Mouse (Mus musculus): ENCODE measurements around the gene Myadml2.

DNA sequence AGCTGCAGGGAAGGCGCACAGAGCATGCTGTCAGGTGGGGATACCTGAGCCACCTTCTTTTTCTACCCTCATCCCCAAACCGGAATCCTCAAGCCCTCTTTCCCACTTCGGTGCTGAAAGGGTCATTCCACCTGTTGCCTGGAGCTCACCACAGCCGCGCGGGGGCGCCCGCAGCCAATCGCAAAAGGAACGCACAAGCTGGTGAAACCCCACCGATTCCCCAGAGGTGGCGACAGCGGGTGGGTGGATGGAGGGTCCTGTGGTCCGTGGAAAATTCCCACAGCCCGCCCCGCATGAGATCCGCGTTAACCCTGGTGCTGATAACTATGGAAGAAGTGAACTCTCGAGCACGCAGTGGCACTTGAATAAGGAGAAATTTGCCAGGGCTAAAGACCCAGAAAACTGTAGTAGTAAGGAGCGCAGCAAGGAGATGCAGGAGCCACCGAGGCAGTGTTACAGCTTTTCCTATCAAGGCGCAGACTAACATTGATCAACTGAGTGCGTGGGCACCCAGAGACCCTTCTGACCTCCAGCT is 11.0 kb upstream of the Myadml2 start:
- no peak for TF ChIP-seq EP300 (IDR thresholded peaks at IDR 0.05; ENCODE audit: low read length)
- TF ChIP-seq CHD2 (IDR thresholded peaks at IDR 0.05; ENCODE audit: low read length): 0 out of 2 replicates have a peak, but pooled peaks have one; percentile 26
- no peak for TF ChIP-seq PAX5 (IDR thresholded peaks at IDR 0.05; ENCODE audit: low read length)
- peak; percentile 36 to 100; a peak in 3 of 4 replicates for TF ChIP-seq CTCF (conservative IDR thresholded peaks at IDR 0.05 in 1 of 2, IDR thresholded peaks at IDR 0.05 in 1 of 2; ENCODE audit: low read depth in 2 of 2, low read length in 2 of 2)
